Mouse (Mus musculus) neural tube, embryonic 11.5 days (tissue): ENCODE results near the gene Prss8. TPM values are rescaled to one million over a fixed set of nuclear protein-coding genes. Genes with fewer than 3 reads are reported as not detected.

Source experiments
- ATAC-seq: fragments of 200-750 bp; cut with Nextera tagmentation; 2 replicates; pipeline ENCODE4 v1.8.0; 2017; ENCODE audit warnings: moderate number of reproducible peaks, mild to moderate bottlenecking, moderate TSS enrichment, moderate library complexity; ENCODE audit not compliant: insufficient read depth, low FRiP score, low TSS enrichment
- DNase-seq: peaks from one replicate; pipeline ENCODE4 v3.0.0-alpha.2; 2015; ENCODE audit warnings: low spot score
- H3K27ac ChIP-seq: fragments of 300-500 bp; sonication (generic); 2 replicates; pipeline ENCODE4 v1.5.1; 2014; ENCODE audit warnings: low read depth, mild to moderate bottlenecking, low read length
- H3K27me3 ChIP-seq: fragments of 300-500 bp; sonication (generic); 2 replicates; pipeline ENCODE4 v1.6.1; 2014; ENCODE audit warnings: mild to moderate bottlenecking, low read length, mixed read lengths; ENCODE audit not compliant: control insufficient read depth, insufficient read depth
- H3K36me3 ChIP-seq: fragments of 300-500 bp; sonication (generic); 2 replicates; pipeline ENCODE4 v1.6.1; 2014; ENCODE audit warnings: mild to moderate bottlenecking, low read length, moderate library complexity, mixed read lengths; ENCODE audit not compliant: control insufficient read depth, insufficient read depth
- H3K4me1 ChIP-seq: fragments of 300-500 bp; sonication (generic); 2 replicates; pipeline ENCODE4 v1.6.1; 2014; ENCODE audit warnings: low read length, mixed read lengths; ENCODE audit not compliant: control insufficient read depth, insufficient read depth
- H3K4me2 ChIP-seq: fragments of 300-500 bp; sonication (generic); 2 replicates; pipeline ENCODE4 v1.6.1; 2014; ENCODE audit warnings: low read depth, mild to moderate bottlenecking, moderate library complexity
- H3K4me3 ChIP-seq: fragments of 300-500 bp; sonication (generic); 2 replicates; pipeline ENCODE4 v1.5.1; 2014; ENCODE audit warnings: low read depth, low read length
- H3K9ac ChIP-seq: fragments of 300-500 bp; sonication (generic); 2 replicates; pipeline ENCODE4 v1.6.1; 2014; ENCODE audit warnings: mild to moderate bottlenecking, low read length
- H3K9me3 ChIP-seq: fragments of 300-500 bp; sonication (generic); 2 replicates; pipeline ENCODE4 v1.6.1; 2016; ENCODE audit warnings: low read length; ENCODE audit not compliant: control insufficient read depth
- WGBS: fragments of 180-500 bp; shearing (Covaris S2); extraction: QIAGEN DNeasy Blood & Tissue Kit; methylation state at CpG from one replicate; pipeline ENCODE4 v1.1.7; 2014; 5-methylcytosine and 5-hydroxymethylcytosine counted together
- polyA plus RNA-seq: library from polyadenylated mRNA; unstranded; fragments of >200 nt; fragmentation: Nextera tagmentation; extraction: Ambion mirVana; gene quantifications from 2 replicates; pipeline ENCODE4 v1.2.1, GENCODE M21; 2014

Gene Prss8
- polyA plus RNA-seq, 1 experiment from 2014 or later = 2.0 TPM

GRCm38 (mm10) chr7:127923714-127924113 is 6.2 kb downstream of the Prss8 start:
- Histone ChIP-seq H3K9me3 (no peaks in the 10 kb centered on the region), H3K27me3 (peaks cover 3% of the 10 kb centered on the region; the same call in 1 of the 2 replicates), H3K36me3 (peaks cover 3% of the 10 kb centered on the region), H3K4me2 (no peak overlapping the region), H3K4me1 (no peaks in the 10 kb centered on the region), H3K4me3 (no peak overlapping the region), H3K27ac (no peak overlapping the region), H3K9ac (no peak overlapping the region)
- ATAC-seq = no peak
- 88% methylated on average over 5 of the region's 5 CpGs for WGBS
- DNase-seq = no peak

DNA sequence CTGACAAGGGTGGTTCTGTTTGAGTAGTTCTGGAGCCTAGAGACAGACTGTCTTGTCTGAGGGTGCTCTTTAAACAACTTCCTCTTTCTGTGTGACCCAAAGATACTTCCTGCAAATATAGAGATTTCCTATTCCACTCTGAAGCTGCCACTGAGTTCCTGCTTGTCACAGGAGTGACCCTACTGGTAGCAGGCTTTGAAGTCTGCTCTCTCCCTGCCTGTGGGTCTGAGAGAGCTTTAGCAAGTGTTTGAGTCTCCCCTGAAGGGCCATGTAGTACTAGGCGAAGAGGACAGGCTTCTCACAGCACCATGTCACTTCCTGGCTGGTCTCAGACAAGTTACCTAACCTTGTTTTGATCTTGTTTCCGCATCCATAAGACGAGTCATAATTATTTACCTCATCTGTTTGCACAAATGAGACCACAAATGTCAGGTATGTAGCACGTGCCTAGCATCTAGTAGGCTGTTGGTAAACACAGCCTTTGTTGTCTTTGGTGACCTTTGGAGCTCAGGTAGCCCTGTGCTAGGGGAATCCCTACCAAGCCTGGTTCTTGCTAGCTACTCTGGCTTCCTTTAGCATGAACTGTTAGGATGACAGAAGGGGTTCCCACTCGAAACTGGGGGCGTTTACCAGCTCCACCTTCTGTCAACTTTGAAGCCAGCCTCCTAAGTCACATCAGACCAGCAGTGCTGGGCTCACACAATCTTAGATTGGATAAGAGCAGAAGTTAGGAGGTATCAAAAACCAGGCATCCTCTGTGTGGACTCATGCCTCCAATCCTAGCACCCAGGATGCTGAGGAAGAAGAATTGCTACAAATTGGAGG is 7.2 kb downstream of the Prss8 start:
- ATAC-seq = no peak
- H3K27me3 ChIP-seq = no peaks in the 10 kb centered on the region
- no peak overlapping the region for H3K4me2 ChIP-seq
- no peak overlapping the region for H3K27ac ChIP-seq
- WGBS = 86% methylated on average over 6 of the region's 6 CpGs
- DNase-seq = no peak
- H3K36me3 ChIP-seq = peaks cover 3% of the 10 kb centered on the region
- no peak overlapping the region for H3K4me3 ChIP-seq
- H3K9ac ChIP-seq = no peak overlapping the region
- H3K9me3 ChIP-seq = no peaks in the 10 kb centered on the region
- no peaks in the 10 kb centered on the region for H3K4me1 ChIP-seq

GRCm38 (mm10) chr7:127921516-127921915 is 8.4 kb downstream of the Prss8 start:
- H3K27ac ChIP-seq = no peak overlapping the region
- DNase-seq (no peak), ATAC-seq (no peak)
- 70% methylated on average over 8 of the region's 8 CpGs for WGBS
- H3K4me3 ChIP-seq = no peak overlapping the region
- H3K9ac ChIP-seq = no peak overlapping the region
- no peaks in the 10 kb centered on the region for H3K27me3 ChIP-seq
- H3K4me1 ChIP-seq = no peaks in the 10 kb centered on the region
- no peak overlapping the region for H3K4me2 ChIP-seq
- H3K36me3 ChIP-seq = peaks cover 3% of the 10 kb centered on the region; the same call in 1 of the 2 replicates
- H3K9me3 ChIP-seq = no peaks in the 10 kb centered on the region

DNA sequence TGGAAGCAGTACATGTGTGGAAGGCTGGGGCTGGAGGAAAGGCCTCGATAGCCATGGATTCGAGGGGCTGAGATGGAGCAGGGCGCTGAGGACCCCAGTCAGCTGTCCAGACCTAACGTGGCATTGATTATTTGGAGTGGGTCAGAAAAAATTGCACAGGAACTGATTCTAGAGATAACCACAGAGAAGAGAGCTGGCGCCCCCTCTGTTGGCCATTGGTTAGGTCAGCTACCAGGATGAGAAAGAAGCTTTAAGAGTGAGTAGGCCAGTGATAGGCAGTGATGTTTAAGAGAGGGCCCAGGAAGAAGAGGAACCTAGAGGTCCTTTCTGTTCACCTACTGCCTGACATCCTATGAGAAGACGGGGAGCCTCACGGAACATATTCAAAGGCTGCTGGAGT is 10.6 kb downstream of the Prss8 start:
- Histone ChIP-seq H3K36me3 (peaks cover 3% of the 10 kb centered on the region; the same call in 1 of the 2 replicates), H3K27ac (no peak overlapping the region), H3K9ac (no peak overlapping the region), H3K4me1 (no peaks in the 10 kb centered on the region), H3K27me3 (no peaks in the 10 kb centered on the region), H3K4me3 (no peak overlapping the region), H3K9me3 (no peaks in the 10 kb centered on the region), H3K4me2 (no peak overlapping the region)
- peak; percentile 31 for DNase-seq
- no peak for ATAC-seq
- 76% methylated on average over 7 of the region's 7 CpGs for WGBS

DNA sequence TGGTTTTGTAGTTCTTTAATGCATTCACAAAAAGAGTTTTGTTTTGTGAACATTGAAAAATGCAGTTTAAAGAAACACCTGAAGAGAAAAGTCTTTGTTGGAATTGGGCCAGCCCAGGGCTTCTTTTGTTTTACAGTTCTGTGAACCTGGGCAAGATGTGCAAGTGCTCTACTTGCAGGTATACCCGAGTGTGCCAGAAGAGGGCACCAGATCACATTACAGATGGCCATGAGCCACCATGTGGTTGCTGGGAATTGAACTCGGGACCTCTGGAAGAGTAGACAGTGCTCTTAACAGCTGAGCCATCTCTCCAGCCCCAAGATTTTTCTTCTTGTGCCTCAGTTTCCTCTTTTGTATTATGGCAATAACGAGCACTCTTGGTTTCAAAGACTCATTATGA is 11.7 kb downstream of the Prss8 start:
- WGBS = 56% methylated on average over 3 of the region's 3 CpGs
- no peak overlapping the region for H3K4me2 ChIP-seq
- 0 out of 2 replicates have a peak, but pooled peaks cover under 1% of the 10 kb centered on the region for H3K4me1 ChIP-seq
- H3K9me3 ChIP-seq = no peaks in the 10 kb centered on the region
- H3K27ac ChIP-seq = no peak overlapping the region
- peaks cover 3% of the 10 kb centered on the region; the same call in 1 of the 2 replicates for H3K36me3 ChIP-seq
- H3K4me3 ChIP-seq = no peak overlapping the region
- DNase-seq (peak; percentile 50), ATAC-seq (no peak)
- H3K27me3 ChIP-seq = no peaks in the 10 kb centered on the region
- H3K9ac ChIP-seq = no peak overlapping the region

GRCm38 (mm10) chr7:127915293-127915692 is 14.6 kb downstream of the Prss8 start:
- 93% methylated on average over 12 of the region's 12 CpGs for WGBS

GRCm38 (mm10) chr7:127912938-127913337 is 17.0 kb downstream of the Prss8 start:
- H3K4me3 ChIP-seq = peak overlapping the region; percentile 88
- no peaks in the 10 kb centered on the region for H3K9me3 ChIP-seq
- 0 out of 2 replicates have a peak, but pooled peaks cover 6% of the 10 kb centered on the region for H3K4me1 ChIP-seq
- peaks cover 10% of the 10 kb centered on the region for H3K36me3 ChIP-seq
- peak overlapping the region; percentile 65 for H3K9ac ChIP-seq
- no peak for DNase-seq
- H3K4me2 ChIP-seq = peak overlapping the region; percentile 70
- no peaks in the 10 kb centered on the region for H3K27me3 ChIP-seq
- H3K27ac ChIP-seq = no peak overlapping the region
- ATAC-seq = no peak
- WGBS = 24% methylated on average over 4 of the region's 4 CpGs

More at GRCm38 (mm10) chr7:127915293-127915692, 14.6 kb downstream of the Prss8 start:
- no peaks in the 10 kb centered on the region for H3K9me3 ChIP-seq
- H3K4me2 ChIP-seq = no peak overlapping the region
- no peak overlapping the region for H3K4me3 ChIP-seq
- H3K36me3 ChIP-seq = peaks cover 3% of the 10 kb centered on the region; the same call in 1 of the 2 replicates
- ATAC-seq = no peak
- H3K27ac ChIP-seq = no peak overlapping the region
- H3K9ac ChIP-seq = no peak overlapping the region
- H3K4me1 ChIP-seq = 0 out of 2 replicates have a peak, but pooled peaks cover 6% of the 10 kb centered on the region
- H3K27me3 ChIP-seq = no peaks in the 10 kb centered on the region
- DNase-seq = no peak

DNA sequence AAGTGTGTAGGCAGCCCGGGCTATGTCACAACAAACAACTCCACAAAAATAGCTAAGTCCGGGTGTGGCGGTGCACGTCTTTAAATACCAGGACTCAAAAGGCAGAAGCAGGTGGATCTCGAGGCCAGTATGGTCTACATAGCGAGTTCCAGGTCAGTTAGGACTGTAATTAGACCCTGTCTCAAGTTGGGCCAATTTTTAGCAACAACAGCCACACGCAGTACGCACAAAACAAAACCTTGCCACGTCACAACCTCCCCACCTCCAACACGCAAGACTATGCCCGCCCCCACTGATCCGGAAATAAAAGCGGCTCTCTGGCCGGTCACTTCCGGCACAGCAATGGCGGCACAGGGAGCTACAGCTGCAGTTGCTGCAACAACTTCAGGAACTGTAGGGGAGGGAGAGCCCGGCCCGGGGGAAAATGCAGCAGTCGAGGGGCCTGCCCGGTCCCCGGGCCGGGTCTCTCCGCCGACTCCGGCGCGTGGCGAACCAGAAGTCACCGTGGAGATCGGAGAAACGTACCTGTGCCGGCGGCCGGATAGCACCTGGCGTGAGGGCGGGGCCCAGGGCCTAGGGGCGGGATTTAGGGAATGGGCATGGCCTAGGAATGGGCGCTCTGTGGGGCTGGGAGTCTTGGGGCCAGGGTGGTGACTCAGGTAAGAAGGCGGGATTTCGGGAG is 17.6 kb downstream of the Prss8 start, which contains the start of gene Kat8:
Gene Kat8 (plus strand): TSS at position 327 of the 682 bp plus-strand sequence.
- H3K9me3 ChIP-seq = no peaks in the 10 kb centered on the region
- H3K4me3 ChIP-seq = peak within 1 kb of the TSS; percentile 88
- peak within 1 kb of the TSS; percentile 65 for H3K9ac ChIP-seq
- ATAC-seq = peak; percentile 88
- no peak within 1 kb of the TSS for H3K27ac ChIP-seq
- DNase-seq = peak; percentile 90
- 2% methylated on average over 40 of the region's 40 CpGs for WGBS
- peak within 1 kb of the TSS; percentile 70 for H3K4me2 ChIP-seq
- no peaks in the 10 kb centered on the region for H3K27me3 ChIP-seq
- peaks cover 13% of the 10 kb centered on the region for H3K36me3 ChIP-seq
- H3K4me1 ChIP-seq = 0 out of 2 replicates have a peak, but pooled peaks cover 6% of the 10 kb centered on the region
